Mouse (Mus musculus) small intestine, adult 2 months (tissue): ENCODE results near the gene Gm47969.

Source experiments
- CTCF ChIP-seq: fragments of 200-500 bp; IDR thresholded peaks from 2 replicates; pipeline ENCODE4 v1.5.1; 2012; ENCODE audit warnings: low read depth, mild to moderate bottlenecking, control low read depth, inconsistent platforms, low read length, moderate library complexity, mixed read lengths; ENCODE audit not compliant: insufficient replicate concordance, insufficient read length; ENCODE audit errors: extremely low read depth
- POLR2A ChIP-seq: fragments of 200-500 bp; IDR thresholded peaks from 2 replicates; pipeline ENCODE4 v1.6.1; 2012; ENCODE audit warnings: low read depth, mild to moderate bottlenecking, control low read depth, inconsistent platforms, low read length, moderate library complexity

GRCm38 (mm10) chr1:83091268-83091667 lies 46.5 kb downstream of the Gm47969 start:
- TF ChIP-seq CTCF (no peak), POLR2A (no peak)
